Mouse (Mus musculus): Measurements from ENCODE around the gene Ttc28.

- TF ChIP-seq CTCF (IDR thresholded peaks at IDR 0.05; ENCODE audit: low read depth) (no peak), EP300 (optimal IDR thresholded peaks at IDR 0.05) (no peak)
Measured at GRCm38 (mm10) chr5:111310185-111310584, 430.6 kb downstream of the Ttc28 start.

Data from stomach, postnatal 0 days (tissue).